Mouse (Mus musculus): Measurements from ENCODE around the gene Pogk.

DNA sequence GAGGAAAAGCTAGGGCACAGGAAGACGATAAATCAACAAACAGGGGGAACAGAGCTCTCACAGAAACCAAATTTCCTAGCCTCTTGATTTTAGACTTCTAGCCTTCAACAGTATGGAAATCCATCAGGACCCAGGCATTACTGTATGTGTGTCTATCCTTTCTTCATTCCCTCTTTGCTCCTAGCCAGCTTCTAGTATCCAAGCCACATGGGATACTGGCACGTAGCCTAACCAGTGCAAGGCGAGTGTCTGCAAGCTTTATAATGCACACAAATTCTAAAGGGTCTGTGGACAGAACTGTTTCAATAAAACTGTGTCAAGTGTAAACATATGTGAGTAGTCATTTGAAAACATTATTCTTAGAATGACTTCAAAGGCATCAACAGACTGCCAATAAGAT, 47.0 kb downstream of the Pogk start:
- no peak for TF ChIP-seq EP300 (IDR thresholded peaks at IDR 0.05; ENCODE audit: insufficient read depth, low read depth, low read length)
- no peak for TF ChIP-seq POLR2A (IDR thresholded peaks at IDR 0.05; ENCODE audit: insufficient read depth, low read length)
- TF ChIP-seq CTCF (IDR thresholded peaks at IDR 0.05; ENCODE audit: low read depth, low read length): no peak
